Mouse (Mus musculus) limb, embryonic 12.5 days (tissue): Measurements from ENCODE around the gene Trpm5. TPM values are rescaled to one million over a fixed set of nuclear protein-coding genes. Genes with fewer than 3 reads are reported as not detected.

ENCODE experiments used
- ATAC-seq: fragments of 200-750 bp; cut with Nextera tagmentation; 2 replicates; pipeline ENCODE4 v1.8.0; 2017; ENCODE audit warnings: low read depth, moderate TSS enrichment; ENCODE audit not compliant: insufficient number of reproducible peaks, insufficient read depth, low FRiP score, low TSS enrichment
- H3K27ac ChIP-seq: fragments of 300-500 bp; sonication (generic); 2 replicates; pipeline ENCODE4 v1.5.1; 2016; ENCODE audit warnings: mild to moderate bottlenecking, moderate library complexity
- H3K27me3 ChIP-seq: fragments of 300-500 bp; sonication (generic); 2 replicates; pipeline ENCODE4 v1.6.1; 2016; ENCODE audit warnings: mild to moderate bottlenecking, moderate library complexity
- H3K36me3 ChIP-seq: fragments of 300-500 bp; sonication (generic); 2 replicates; pipeline ENCODE4 v1.6.1; 2016; ENCODE audit warnings: mild to moderate bottlenecking, moderate library complexity
- H3K4me1 ChIP-seq: fragments of 300-500 bp; sonication (generic); replicated peaks from 2 replicates; pipeline ENCODE4 v1.6.1; 2016
- H3K4me2 ChIP-seq: fragments of 300-500 bp; sonication (generic); 2 replicates; pipeline ENCODE4 v1.6.1; 2016; ENCODE audit warnings: mild to moderate bottlenecking, moderate library complexity
- H3K4me3 ChIP-seq: fragments of 300-500 bp; sonication (generic); replicated peaks from 2 replicates; pipeline ENCODE4 v1.5.1; 2016; ENCODE audit warnings: mild to moderate bottlenecking
- H3K9ac ChIP-seq: fragments of 300-500 bp; sonication (generic); replicated peaks from 2 replicates; pipeline ENCODE4 v1.6.1; 2016; ENCODE audit warnings: mild to moderate bottlenecking, moderate library complexity
- H3K9me3 ChIP-seq: fragments of 300-500 bp; sonication (generic); 2 replicates; pipeline ENCODE4 v1.6.1; 2016; ENCODE audit warnings: mild to moderate bottlenecking, moderate library complexity
- WGBS: fragments of 180-500 bp; shearing (Covaris S2); methylation state at CpG from one replicate; pipeline ENCODE4 v1.1.7; 2016; 5-methylcytosine and 5-hydroxymethylcytosine counted together
- polyA plus RNA-seq: library from polyadenylated mRNA; unstranded; fragments of >200 nt; fragmentation: Nextera tagmentation; extraction: Ambion mirVana; gene quantifications from 2 replicates; pipeline ENCODE4 v1.2.1, GENCODE M21; 2016

The Trpm5 gene
- polyA plus RNA-seq, 1 experiment from 2014 or later: 6.2 TPM

DNA sequence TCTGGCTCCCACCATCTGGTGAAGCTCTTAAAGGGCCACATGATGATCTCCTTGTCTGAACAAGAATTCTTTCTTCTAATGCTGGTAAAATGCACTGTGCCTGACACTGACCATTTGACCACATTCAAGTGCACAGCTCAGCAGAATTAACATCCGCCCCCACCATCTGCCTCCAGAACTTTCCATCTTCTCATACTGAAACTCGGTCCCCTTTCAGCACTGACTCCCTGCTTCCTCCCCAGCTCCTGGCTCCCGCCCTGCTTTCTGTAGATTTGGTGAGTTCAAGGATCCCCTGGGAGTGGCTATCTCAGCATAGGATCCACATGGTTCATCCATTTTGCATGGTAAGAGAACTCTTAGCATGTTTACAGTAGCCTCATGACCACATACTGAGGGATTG, 73.7 kb downstream of the Trpm5 start:
- 0 out of 2 replicates have a peak, but pooled peaks cover 7% of the 10 kb centered on the region for H3K36me3 ChIP-seq
- H3K4me3 ChIP-seq: no peak overlapping the region
- H3K9ac ChIP-seq: no peak overlapping the region
- no peak for ATAC-seq
- H3K4me2 ChIP-seq: no peak overlapping the region
- H3K9me3 ChIP-seq: no peaks in the 10 kb centered on the region
- no peak overlapping the region for H3K27ac ChIP-seq
- no peaks in the 10 kb centered on the region for H3K27me3 ChIP-seq
- 75% methylated on average over 3 of the region's 3 CpGs for WGBS
- H3K4me1 ChIP-seq: peaks cover 13% of the 10 kb centered on the region

DNA sequence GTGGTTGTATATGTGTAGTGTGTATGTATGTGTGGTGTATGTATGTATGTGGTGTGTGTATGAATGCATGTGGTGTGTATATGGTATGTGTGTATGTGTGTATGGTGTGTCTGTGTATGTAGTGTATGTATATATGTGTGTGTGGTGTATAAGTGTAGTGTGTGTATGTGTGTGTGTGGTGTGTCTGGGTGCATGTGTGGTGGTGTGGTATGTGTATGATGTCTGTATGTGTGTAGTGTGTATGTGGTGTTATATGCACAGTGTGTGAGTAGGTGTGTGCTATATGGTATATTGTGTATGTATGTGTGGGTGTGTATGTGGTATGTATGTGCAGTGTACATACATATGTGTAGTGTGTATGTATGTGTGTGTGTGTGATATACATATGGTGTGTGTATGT, 74.4 kb downstream of the Trpm5 start:
- Histone ChIP-seq H3K9me3 (no peaks in the 10 kb centered on the region), H3K27ac (no peak overlapping the region), H3K9ac (no peak overlapping the region), H3K4me3 (no peak overlapping the region), H3K27me3 (no peaks in the 10 kb centered on the region), H3K4me1 (peaks cover 19% of the 10 kb centered on the region), H3K4me2 (no peak overlapping the region), H3K36me3 (0 out of 2 replicates have a peak, but pooled peaks cover 2% of the 10 kb centered on the region)
- no peak for ATAC-seq

Other genes with a start within 250 kb of the Trpm5 start
- gene Th, start 163.5 kb downstream of the Trpm5 start, polyA plus RNA-seq: 0.41 and 1.3 TPM in 2 replicates
- gene Ascl2, start 125.4 kb downstream of the Trpm5 start, polyA plus RNA-seq: 0.42 and 1.1 TPM in 2 replicates
- gene Tspan32, start 89.6 kb downstream of the Trpm5 start, polyA plus RNA-seq: 2.2 and 2.8 TPM in 2 replicates
- 331 and 337 TPM in 2 replicates for gene Cd81, start 41.9 kb downstream of the Trpm5 start, polyA plus RNA-seq
- 116 and 121 TPM in 2 replicates for gene Tssc4, start 25.4 kb downstream of the Trpm5 start, polyA plus RNA-seq
- gene Kcnq1, start 11.7 kb upstream of the Trpm5 start, polyA plus RNA-seq: 0.94 and 1.8 TPM in 2 replicates